Mouse (Mus musculus) adrenal gland (tissue): ENCODE results near the gene Sv2a.

Experiments
- intact Hi-C: fragments of 180-260 bp; cut with DNase I; formaldehyde crosslinking; loops from one replicate; pipeline ENCODE4 v1.15.1; 2025
- long read RNA-seq, 2 experiments: library from polyadenylated mRNA; unstranded; transcript quantifications; one replicate each; pipeline ENCODE4 v2.0.0; 2020; ENCODE audit warnings: borderline replicate concordance in 1 of 2; ENCODE audit not compliant: insufficient replicate concordance in 1 of 2

Sv2a gene
- long read RNA-seq, experiment 1, partial matches to known transcripts: 3 of 3 reads
- long read RNA-seq, experiment 1, other reads (novel, unspliced or antisense): 0 of 3 reads
- long read RNA-seq, experiment 2, partial matches to known transcripts: 1 of 2 reads
- long read RNA-seq, experiment 2, other reads (novel, unspliced or antisense): 1 of 2 reads

DNA sequence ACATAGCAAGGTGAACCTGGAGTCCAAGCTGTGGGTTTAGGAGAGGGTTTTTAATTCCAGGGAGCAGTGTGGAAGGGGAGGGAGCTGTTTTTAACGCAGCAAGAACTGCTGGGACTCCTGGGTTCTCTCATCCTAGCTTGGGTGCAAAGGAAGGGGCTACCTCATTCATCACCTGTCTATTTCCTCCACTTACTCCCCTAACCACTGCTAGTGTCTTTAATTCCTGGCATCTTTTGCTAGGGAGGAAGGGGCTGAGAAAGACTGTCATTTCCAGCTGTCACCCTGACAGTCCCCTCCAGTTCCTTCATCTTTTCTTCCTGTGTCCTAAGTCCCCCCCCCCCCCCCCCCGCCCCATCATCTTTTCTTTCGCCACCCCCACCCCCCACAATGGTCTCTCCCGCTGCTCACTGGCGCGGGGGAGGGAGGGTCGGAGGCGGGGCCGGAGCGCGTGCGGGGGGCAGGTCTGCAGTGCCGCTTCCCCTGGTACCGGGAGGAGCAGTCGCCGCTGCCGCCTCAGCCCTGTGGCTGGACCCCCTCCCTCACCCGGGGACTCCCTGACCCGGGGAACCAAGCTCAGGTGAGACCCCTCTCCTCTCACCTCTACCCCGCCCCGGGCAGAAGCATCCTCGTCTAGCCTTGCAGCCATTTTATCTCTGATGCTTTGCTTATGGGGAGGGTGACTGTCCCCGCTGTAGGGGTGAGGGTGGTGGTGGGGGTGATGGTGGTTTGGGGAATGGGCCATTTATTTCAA lies at the start of gene Sv2a:
TSS of gene Sv2a (plus strand) at position 425 of the 751 bp plus-strand sequence.
- intact Hi-C loops: no loop called here

- intact Hi-C loops: no loop called here
Observed at GRCm38 (mm10) chr3:96132478-96132877, 48.5 kb upstream of the Sv2a start.

DNA sequence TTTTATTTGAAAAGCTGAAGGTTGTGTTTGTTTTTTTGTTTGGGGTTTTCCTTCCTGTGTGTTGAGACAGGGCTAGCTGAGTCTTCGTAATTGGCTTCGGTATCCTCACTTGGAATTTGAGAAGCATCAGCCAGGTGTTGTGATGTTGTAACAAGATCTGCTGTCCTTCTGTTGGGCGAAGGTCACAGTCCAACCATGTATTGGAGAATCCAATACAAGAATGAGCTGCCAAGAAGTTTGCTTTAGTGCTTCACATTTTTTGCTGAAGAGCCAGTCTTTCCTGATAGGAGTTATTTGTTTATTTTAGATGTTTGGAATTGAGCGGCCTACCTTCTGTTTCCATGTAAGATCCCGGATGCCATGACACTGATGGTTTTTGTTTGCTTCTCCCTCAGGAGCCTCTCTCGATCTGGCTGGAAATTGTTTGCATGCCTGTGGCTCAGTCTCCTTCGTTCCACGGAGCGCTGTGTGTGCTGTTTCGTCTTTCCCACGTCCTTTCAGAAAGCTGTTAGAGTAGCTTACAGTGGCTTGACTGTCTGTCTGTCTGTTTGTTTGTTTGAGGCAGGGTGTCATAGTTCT lies 47.5 kb upstream of the Sv2a start:
- intact Hi-C loops: no loop called here

DNA sequence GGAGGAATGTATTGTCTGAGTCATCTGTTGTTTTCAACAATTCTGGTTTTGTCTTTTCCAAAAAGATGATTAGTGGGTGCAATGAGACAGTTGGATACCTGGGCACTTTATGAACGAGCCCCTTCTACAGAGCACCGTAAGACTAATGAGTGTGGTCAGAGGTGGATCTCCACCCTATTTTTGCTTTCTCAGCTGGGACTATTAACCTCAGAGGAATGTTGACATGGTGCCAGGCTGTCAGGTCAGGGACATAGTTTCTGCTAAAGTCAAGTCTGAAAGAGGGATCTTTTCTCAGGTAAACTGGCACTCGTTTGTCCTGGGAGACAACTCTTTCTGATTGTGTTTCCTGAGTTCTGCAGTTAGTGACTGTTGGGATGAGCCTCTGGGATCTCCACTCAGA lies 45.9 kb upstream of the Sv2a start:
- intact Hi-C loops: no loop called here

- intact Hi-C loops: loop anchor here (5.0 kb wide), 3 partner anchors 66 to 181 kb away; no protein-coding TSS in a partner anchor
Observed at GRCm38 (mm10) chr3:96147950-96148349, 33.0 kb upstream of the Sv2a start.

DNA sequence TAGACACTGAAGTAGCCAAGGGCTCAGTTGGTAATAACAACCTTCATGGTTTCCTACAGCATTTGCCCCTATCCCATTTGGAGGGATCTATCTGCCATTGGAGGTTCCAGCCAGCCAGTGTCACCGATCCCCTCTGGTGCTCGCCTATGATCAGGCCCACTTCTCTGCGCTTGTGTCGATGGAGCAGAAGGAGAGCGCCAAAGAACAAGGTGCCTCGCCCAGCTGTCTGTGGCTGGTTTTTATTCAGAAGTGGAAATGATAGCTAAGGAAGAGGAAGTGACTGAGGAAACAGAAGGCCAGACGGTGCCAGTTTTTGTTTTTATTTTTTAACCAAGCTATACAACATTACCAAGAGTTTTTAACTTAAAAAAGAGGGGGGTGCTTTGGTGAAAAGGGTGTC lies 29.1 kb upstream of the Sv2a start:
- intact Hi-C loops: loop anchor here (10.0 kb wide), 1 partner anchor 277 kb away; the partner anchor contains the start of gene Mrps21

- intact Hi-C loops: loop anchor here (10.0 kb wide), 1 partner anchor 278 kb away; the partner anchor contains the start of gene Mrps21
Observed at GRCm38 (mm10) chr3:96152611-96153010, 28.3 kb upstream of the Sv2a start.

DNA sequence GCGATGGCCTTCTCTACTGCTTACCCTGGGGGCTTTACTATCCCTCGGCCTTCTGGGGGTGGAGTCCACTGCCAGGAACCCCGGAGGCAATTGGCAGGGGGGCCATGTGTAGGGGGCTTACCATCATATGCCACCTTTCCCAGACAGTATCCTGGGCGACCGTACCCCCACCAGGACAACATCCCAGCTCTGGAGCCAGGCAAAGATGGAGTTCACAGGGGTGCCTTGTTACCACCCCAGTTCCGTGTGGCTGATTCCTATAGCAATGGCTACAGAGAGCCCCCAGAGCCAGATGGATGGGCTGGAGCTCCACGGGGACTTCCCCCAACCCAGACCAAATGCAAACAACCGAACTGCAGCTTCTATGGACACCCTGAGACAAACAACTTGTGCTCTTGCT lies 25.4 kb upstream of the Sv2a start:
- intact Hi-C loops: loop anchor here (10.0 kb wide), 1 partner anchor 281 kb away; the partner anchor contains the start of gene Mrps21

DNA sequence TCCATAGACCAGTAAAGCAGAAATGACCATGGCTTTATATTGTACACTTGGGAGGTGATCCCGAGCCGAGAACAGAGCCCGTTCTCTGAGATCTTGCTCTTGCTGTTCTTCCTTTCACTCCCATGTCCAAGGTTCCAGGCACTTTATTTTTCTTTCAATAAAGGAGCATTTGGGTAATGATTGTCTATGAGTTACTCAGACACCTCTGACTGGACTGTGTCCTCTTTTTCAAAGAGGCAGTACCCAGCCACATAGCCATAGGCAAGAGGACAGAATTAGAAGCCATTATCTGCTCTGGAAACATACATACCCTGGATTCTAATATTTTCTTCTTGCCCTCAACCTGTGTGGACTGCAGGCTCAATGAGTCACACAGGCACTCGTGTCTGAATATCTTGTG lies 21.1 kb upstream of the Sv2a start:
- intact Hi-C loops: loop anchor here (5.0 to 10.0 kb wide), 2 partner anchors 57 to 285 kb away; partner anchors contain the start of genes Bola1, Hist2h2ab and Mrps21

- intact Hi-C loops: loop anchor here (5.0 kb wide), 1 partner anchor 57 kb away; the partner anchor contains the start of genes Bola1 and Hist2h2ab
Observed at GRCm38 (mm10) chr3:96160222-96160802, 20.6 kb upstream of the Sv2a start.

GRCm38 (mm10) chr3:96160803-96161516 lies 20.0 kb upstream of the Sv2a start:
- intact Hi-C loops: loop anchor here (5.0 kb wide), 1 partner anchor 56 kb away; the partner anchor contains the start of genes Bola1 and Hist2h2ab

GRCm38 (mm10) chr3:96161869-96162840 lies 18.8 kb upstream of the Sv2a start, which contains the start of gene Mtmr11:
Mtmr11 (plus strand) TSS chr3:96162004.
- intact Hi-C loops: loop anchor here (5.0 kb wide), 1 partner anchor 55 kb away; the partner anchor contains the start of genes Bola1 and Hist2h2ab

DNA sequence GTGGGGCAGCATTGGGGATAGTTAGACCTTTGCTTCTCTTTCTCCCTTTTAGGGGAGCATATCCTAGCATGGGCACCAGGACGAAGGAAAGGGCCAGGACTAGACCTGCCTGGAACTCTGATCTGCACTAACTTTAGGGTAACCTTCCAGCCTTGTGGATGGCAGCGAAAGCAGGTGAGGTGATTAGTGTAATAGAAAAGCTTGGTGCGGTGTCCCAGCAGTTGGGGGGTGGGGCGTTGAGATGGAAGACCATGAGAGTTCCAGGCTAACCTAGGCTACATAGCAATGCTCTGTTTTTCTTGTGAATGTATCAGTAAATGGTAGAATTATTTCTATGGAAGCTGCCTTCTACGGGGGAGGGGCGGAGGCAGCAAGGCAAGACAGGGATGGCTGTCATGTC lies 17.9 kb upstream of the Sv2a start:
- intact Hi-C loops: loop anchor here (5.0 kb wide), 1 partner anchor 54 kb away; the partner anchor contains the start of genes Bola1 and Hist2h2ab

DNA sequence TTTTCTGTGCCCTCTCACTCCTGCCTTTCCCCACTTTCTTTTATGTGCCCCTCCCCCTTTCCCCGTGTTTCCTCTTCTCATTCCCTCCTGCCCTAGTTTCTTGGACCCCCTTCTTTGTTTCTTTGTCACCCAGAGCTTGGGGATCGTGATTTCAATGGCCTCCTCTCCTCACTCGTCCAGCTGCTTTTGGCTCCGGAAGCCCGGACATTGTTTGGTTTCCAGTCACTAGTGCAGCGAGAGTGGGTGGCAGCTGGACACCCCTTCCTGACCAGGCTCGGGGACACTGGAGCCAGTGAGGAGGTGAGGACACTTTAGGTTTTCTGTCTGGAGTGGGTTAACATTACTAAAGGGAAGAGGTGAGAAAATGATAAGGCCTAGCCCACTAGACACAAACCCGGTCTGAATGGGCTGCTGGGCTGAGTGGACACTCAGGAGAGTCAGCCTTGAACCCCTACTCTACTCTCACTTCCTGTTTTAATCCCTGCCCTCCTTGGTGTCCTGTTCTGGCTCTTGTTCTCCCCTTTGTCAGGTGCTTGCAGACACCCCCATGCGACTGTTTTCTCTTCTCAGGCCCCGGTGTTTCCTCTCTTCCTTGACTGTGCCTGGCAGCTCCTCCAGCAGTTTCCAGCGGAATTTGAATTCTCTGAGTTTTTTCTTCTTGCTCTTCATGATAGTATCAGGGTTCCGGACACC lies 12.3 kb upstream of the Sv2a start:
- intact Hi-C loops: no loop called here

- intact Hi-C loops: no loop called here
Observed at GRCm38 (mm10) chr3:96170276-96170675, 10.7 kb upstream of the Sv2a start.

DNA sequence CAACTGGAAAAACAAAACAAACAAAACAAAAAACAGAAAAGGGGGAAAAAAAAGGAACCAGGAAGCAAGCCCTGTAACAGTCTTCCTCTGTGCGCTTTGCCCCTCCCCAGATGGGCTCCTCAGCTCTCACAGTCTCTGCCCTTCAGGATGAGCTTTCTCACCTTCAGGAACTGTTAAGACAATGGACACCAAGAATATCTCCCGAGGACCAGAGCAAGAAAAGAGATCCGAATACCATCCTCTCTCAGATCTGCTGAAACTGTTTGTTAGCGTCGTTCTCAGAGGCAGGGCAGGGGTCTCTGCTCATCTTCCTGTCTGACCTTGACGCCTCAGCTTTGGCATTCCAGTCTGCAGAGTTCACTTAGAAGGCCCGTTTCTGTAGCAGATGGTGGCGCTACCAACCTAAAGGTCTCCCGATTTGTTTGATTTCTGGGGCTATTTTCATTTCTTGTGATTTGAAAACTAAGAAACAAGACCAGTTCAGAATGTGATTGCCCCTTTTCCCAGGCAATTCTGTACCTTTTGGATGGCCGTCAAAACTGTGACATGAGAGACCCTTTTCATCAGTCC lies 9.9 kb upstream of the Sv2a start:
- intact Hi-C loops: no loop called here

DNA sequence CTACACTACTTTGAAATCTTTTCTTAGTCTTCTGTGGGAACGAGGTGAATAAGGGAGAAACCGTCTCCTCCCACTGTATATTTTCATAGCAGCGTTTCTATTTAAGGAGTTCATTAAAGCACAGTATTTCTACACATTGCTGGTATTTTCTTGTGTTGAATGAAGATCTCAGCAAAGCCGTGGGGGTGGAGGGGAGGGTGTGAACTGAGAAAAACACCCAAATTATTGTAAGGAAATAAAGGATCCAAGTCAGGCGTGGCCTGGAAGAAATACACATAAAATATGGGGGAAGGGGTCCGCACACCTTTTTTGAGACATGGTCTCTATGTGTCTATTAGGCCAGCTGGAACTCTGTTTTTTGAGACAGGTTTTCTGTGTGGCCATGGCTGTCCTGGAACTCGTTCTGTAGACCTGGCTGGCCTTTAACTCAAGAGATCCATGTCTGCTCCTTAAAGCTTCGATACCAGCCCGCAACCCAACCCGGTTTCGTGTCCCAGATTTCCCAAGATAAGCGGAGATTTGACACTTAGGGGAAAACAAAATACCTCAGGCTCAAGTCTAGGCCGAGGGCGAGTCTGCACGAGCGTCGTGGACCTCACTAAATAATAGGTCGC lies 9.3 kb upstream of the Sv2a start:
- intact Hi-C loops: no loop called here
